Comparison of ENCODE assay signal across 9 mouse cellular contexts in genomic region chr11:113666648-113667047, GRCm38 (mm10). TPM values are rescaled to one million over a fixed set of nuclear protein-coding genes. Genes with fewer than 3 reads are reported as not detected.
DNase-seq lines count a peak whose midpoint lies in the region; ATAC-seq and TF ChIP-seq lines count a peak whose summit lies in the region.
"Had no signal": no experiment of that assay in that cellular context is flagged by ENCODE, and none has a peak within 500 bp of the region (broad histone marks: within the 10 kb centered on the region; RNA-seq: fewer than 3 reads in every experiment).

No protein-coding gene starts in this region.

- H3K36me3 ChIP-seq in heart, embryonic 11.5 days (ENCODE audit: control insufficient read depth, insufficient read depth, low read length) = peaks cover 12% of the 10 kb centered on the region
- peaks cover 37% of the 10 kb centered on the region for H3K36me3 ChIP-seq in liver, embryonic 11.5 days (ENCODE audit: control insufficient read depth, insufficient read depth, low read length)
- peaks cover 4% of the 10 kb centered on the region for H3K36me3 ChIP-seq in stomach, postnatal 0 days (ENCODE audit: control insufficient read depth, insufficient read depth, low read length)

- no peak for DNase-seq in heart, postnatal 10 days
- DNase-seq in liver, embryonic 11.5 days (ENCODE audit: low spot score) = no peak
- DNase-seq in stomach, postnatal 0 days (ENCODE audit: low spot score) = peak; percentile 75
- DNase-seq in left cerebral cortex, adult 18-20 months (ENCODE audit: low spot score in 2 of 2) = no peak
- no peak for DNase-seq in neural tube, embryonic 10.5 days (ENCODE audit: extremely low spot score, low spot score)

- H3K9ac ChIP-seq in heart, embryonic 11.5 days (ENCODE audit: low read depth, low read length) = 0 out of 2 replicates have a peak overlapping the region, but pooled peaks have one; percentile 16
- no peak overlapping the region for H3K9ac ChIP-seq in liver, embryonic 11.5 days (ENCODE audit: low read depth, low read length)
- H3K9ac ChIP-seq in stomach, postnatal 0 days (ENCODE audit: low read length) = no peak overlapping the region

- 60% methylated on average over 10 of the region's 10 CpGs for WGBS in heart, embryonic 11.5 days (ENCODE audit: insufficient replicate concordance)
- 49% methylated on average over 10 of the region's 10 CpGs for WGBS in liver, embryonic 11.5 days
- 40% methylated on average over 10 of the region's 10 CpGs for WGBS in stomach, postnatal 0 days

- TF ChIP-seq EP300 in stomach, postnatal 0 days (optimal IDR thresholded peaks at IDR 0.05) = no peak

- no peak for TF ChIP-seq CTCF in stomach, postnatal 0 days (IDR thresholded peaks at IDR 0.05; ENCODE audit: low read depth)

- ATAC-seq in heart, embryonic 11.5 days (replicated peaks; ENCODE audit: insufficient number of reproducible peaks, low FRiP score, low TSS enrichment) = no peak
- ATAC-seq in erythroid progenitor cell, adult 5-6 weeks (replicated peaks; ENCODE audit: low FRiP score, poor library complexity, severe bottlenecking) = peak; percentile 48
- ATAC-seq in liver, embryonic 11.5 days (replicated peaks; ENCODE audit: low FRiP score) = no peak
- peak; percentile 59 for ATAC-seq in stomach, postnatal 0 days (ENCODE audit: low FRiP score, low TSS enrichment)
- ATAC-seq in frontal cortex, adult (ENCODE audit: low TSS enrichment) = no peak

- H3K27ac ChIP-seq in heart, embryonic 11.5 days (ENCODE audit: low read depth, low read length) = no peak overlapping the region
- peak overlapping the region; percentile 38; the same call in 1 of the 2 replicates for H3K27ac ChIP-seq in liver, embryonic 11.5 days (ENCODE audit: low read depth, low read length)
- H3K27ac ChIP-seq in stomach, postnatal 0 days (replicated peaks) = peak overlapping the region; percentile 74; the same call in 1 of the 2 replicates

- H3K9me3 ChIP-seq in heart, embryonic 11.5 days (replicated peaks; ENCODE audit: control insufficient read depth, low read length) = no peaks in the 10 kb centered on the region
- no peaks in the 10 kb centered on the region for H3K9me3 ChIP-seq in liver, embryonic 11.5 days (ENCODE audit: control insufficient read depth, low read length)
- no peaks in the 10 kb centered on the region for H3K9me3 ChIP-seq in stomach, postnatal 0 days (ENCODE audit: control insufficient read depth, low read length)

- intact Hi-C loops in heart, postnatal 10 days (cut with DNase I) = no loop called here

- no peak overlapping the region for H3K4me3 ChIP-seq in heart, embryonic 11.5 days (ENCODE audit: low read depth, low read length)
- H3K4me3 ChIP-seq in liver, embryonic 11.5 days (ENCODE audit: low read depth, low read length) = no peak overlapping the region
- no peak overlapping the region for H3K4me3 ChIP-seq in stomach, postnatal 0 days (ENCODE audit: low read depth, low read length)

- H3K4me1 ChIP-seq in heart, embryonic 11.5 days (ENCODE audit: control insufficient read depth, insufficient read depth, low read length) = peaks cover 11% of the 10 kb centered on the region
- peaks cover 37% of the 10 kb centered on the region for H3K4me1 ChIP-seq in liver, embryonic 11.5 days (replicated peaks; ENCODE audit: control insufficient read depth, insufficient read depth, low read length)
- peaks cover 3% of the 10 kb centered on the region for H3K4me1 ChIP-seq in stomach, postnatal 0 days (replicated peaks; ENCODE audit: control insufficient read depth, insufficient read depth)

- no peak overlapping the region for H3K4me2 ChIP-seq in heart, embryonic 11.5 days
- H3K4me2 ChIP-seq in liver, embryonic 11.5 days = peak overlapping the region; percentile 44
- H3K4me2 ChIP-seq in stomach, postnatal 0 days (replicated peaks; ENCODE audit: low read depth) = no peak overlapping the region

- H3K27me3 ChIP-seq in heart, embryonic 11.5 days (ENCODE audit: control insufficient read depth, insufficient read depth, low read length) = no peaks in the 10 kb centered on the region
- H3K27me3 ChIP-seq in liver, embryonic 11.5 days (replicated peaks; ENCODE audit: control insufficient read depth, insufficient read depth, low read length) = no peaks in the 10 kb centered on the region
- H3K27me3 ChIP-seq in stomach, postnatal 0 days (ENCODE audit: control insufficient read depth, insufficient read depth, low read length) = no peaks in the 10 kb centered on the region

RNA-seq across cellular contexts. Expression of gene Slc39a11, which starts 16.8 kb away (rescaled TPM):
- polyA plus RNA-seq in heart, embryonic 11.5 days (2014; fragmentation: Nextera tagmentation; extraction: Ambion mirVana) = 17.1 and 18.7 TPM in 2 replicates
- 1 to 10 TPM; 6.2 to 8.1 TPM for total RNA-seq in heart, postnatal 10 days (2021)
- 3.6 and 5.4 TPM in 2 replicates for total RNA-seq in erythroid progenitor cell, adult 5-6 weeks (2015; ENCODE audit: low replicate concordance)
- 3.5 and 4.7 TPM in 2 replicates for total RNA-seq in erythroid progenitor cell, adult 5-6 weeks (2017; ENCODE audit: low replicate concordance)
- 20.9 TPM in 2 replicates for polyA plus RNA-seq in liver, embryonic 11.5 days (2014; fragmentation: Nextera tagmentation; extraction: Ambion mirVana)
- polyA plus RNA-seq in stomach, postnatal 0 days (2015; fragmentation: Nextera tagmentation; extraction: Ambion mirVana) = 56.6 and 58.0 TPM in 2 replicates
- total RNA-seq in left cerebral cortex, adult 18-20 months (2021) = 10 to 100 TPM; 13.9 to 15.3 TPM

RNA-seq across cellular contexts. Expression of gene Fam104a, which starts 17.3 kb away (rescaled TPM):
- polyA plus RNA-seq in heart, embryonic 11.5 days (2014; fragmentation: Nextera tagmentation; extraction: Ambion mirVana) = 53.1 and 54.7 TPM in 2 replicates
- total RNA-seq in heart, postnatal 10 days (2021) = 10 to 100 TPM; 21.1 TPM
- total RNA-seq in erythroid progenitor cell, adult 5-6 weeks (2015; ENCODE audit: low replicate concordance) = 24.1 and 24.3 TPM in 2 replicates
- total RNA-seq in erythroid progenitor cell, adult 5-6 weeks (2017; ENCODE audit: low replicate concordance) = 21.4 and 35.7 TPM in 2 replicates
- polyA plus RNA-seq in liver, embryonic 11.5 days (2014; fragmentation: Nextera tagmentation; extraction: Ambion mirVana) = 58.7 and 62.3 TPM in 2 replicates
- 34.2 and 34.3 TPM in 2 replicates for polyA plus RNA-seq in stomach, postnatal 0 days (2015; fragmentation: Nextera tagmentation; extraction: Ambion mirVana)
- total RNA-seq in left cerebral cortex, adult 18-20 months (2021) = 10 to 100 TPM; 31.8 to 33.9 TPM

RNA-seq across cellular contexts. Expression of gene D11Wsu47e, which starts 17.6 kb away (rescaled TPM):
- 18.1 and 18.7 TPM in 2 replicates for polyA plus RNA-seq in heart, embryonic 11.5 days (2014; fragmentation: Nextera tagmentation; extraction: Ambion mirVana)
- total RNA-seq in heart, postnatal 10 days (2021) = 1 to 10 TPM; 7.1 to 8.4 TPM
- total RNA-seq in erythroid progenitor cell, adult 5-6 weeks (2015; ENCODE audit: low replicate concordance) = 10.1 TPM in 1 of 2 replicates, not detected in the other
- 3.8 and 9.0 TPM in 2 replicates for total RNA-seq in erythroid progenitor cell, adult 5-6 weeks (2017; ENCODE audit: low replicate concordance)
- polyA plus RNA-seq in liver, embryonic 11.5 days (2014; fragmentation: Nextera tagmentation; extraction: Ambion mirVana) = 22.4 and 22.9 TPM in 2 replicates
- polyA plus RNA-seq in stomach, postnatal 0 days (2015; fragmentation: Nextera tagmentation; extraction: Ambion mirVana) = 8.7 and 9.7 TPM in 2 replicates
- total RNA-seq in left cerebral cortex, adult 18-20 months (2021) = 10 to 100 TPM; 12.1 to 12.8 TPM

RNA-seq across cellular contexts. Expression of gene Cog1, which starts 17.7 kb away (rescaled TPM):
- 19.2 and 19.4 TPM in 2 replicates for polyA plus RNA-seq in heart, embryonic 11.5 days (2014; fragmentation: Nextera tagmentation; extraction: Ambion mirVana)
- 10 to 100 TPM; 17.1 to 18.1 TPM for total RNA-seq in heart, postnatal 10 days (2021)
- 29.8 and 33.2 TPM in 2 replicates for total RNA-seq in erythroid progenitor cell, adult 5-6 weeks (2015; ENCODE audit: low replicate concordance)
- total RNA-seq in erythroid progenitor cell, adult 5-6 weeks (2017; ENCODE audit: low replicate concordance) = 30.3 and 38.8 TPM in 2 replicates
- 24.0 and 24.7 TPM in 2 replicates for polyA plus RNA-seq in liver, embryonic 11.5 days (2014; fragmentation: Nextera tagmentation; extraction: Ambion mirVana)
- polyA plus RNA-seq in stomach, postnatal 0 days (2015; fragmentation: Nextera tagmentation; extraction: Ambion mirVana) = 14.4 and 15.3 TPM in 2 replicates
- total RNA-seq in left cerebral cortex, adult 18-20 months (2021) = 10 to 100 TPM; 47.3 to 51.8 TPM

RNA-seq across cellular contexts. Expression of gene Cpsf4l, which starts 43.2 kb away (rescaled TPM):
- polyA plus RNA-seq in heart, embryonic 11.5 days (2014; fragmentation: Nextera tagmentation; extraction: Ambion mirVana) = 0.23 and 0.30 TPM in 2 replicates
- total RNA-seq in heart, postnatal 10 days (2021) = not detected
- not detected in 2 replicates for total RNA-seq in erythroid progenitor cell, adult 5-6 weeks (2015; ENCODE audit: low replicate concordance)
- not detected in 2 replicates for total RNA-seq in erythroid progenitor cell, adult 5-6 weeks (2017; ENCODE audit: low replicate concordance)
- 0.18 and 0.29 TPM in 2 replicates for polyA plus RNA-seq in liver, embryonic 11.5 days (2014; fragmentation: Nextera tagmentation; extraction: Ambion mirVana)
- polyA plus RNA-seq in stomach, postnatal 0 days (2015; fragmentation: Nextera tagmentation; extraction: Ambion mirVana) = 0.16 and 0.19 TPM in 2 replicates
- under 1 TPM in 1 of 2 experiments, not detected in 1; 0.35 TPM for total RNA-seq in left cerebral cortex, adult 18-20 months (2021)
- total RNA-seq: MEL had no signal

Comparison
In these comparisons a context has a peak if more than half of its experiments do, and no peak if none do; other contexts are left out.
1. ATAC-seq: peak in erythroid progenitor cell, adult 5-6 weeks (single experiment) and stomach, postnatal 0 days (single experiment); none in heart, embryonic 11.5 days (single experiment), liver, embryonic 11.5 days (single experiment) and frontal cortex, adult (single experiment).